Mouse (Mus musculus): ENCODE results near the gene Cacna1f. TPM values are rescaled to one million over a fixed set of nuclear protein-coding genes. Genes with fewer than 3 reads are reported as not detected.

The Cacna1f gene
- total RNA-seq, 1 experiment from 2014 or later: not detected

GRCm38 (mm10) chrX:7632560-7632959 is 25.7 kb downstream of the Cacna1f start:
- DNase-seq: no peak

GRCm38 (mm10) chrX:7635101-7635500 is 28.2 kb downstream of the Cacna1f start:
- DNase-seq: no peak

GRCm38 (mm10) chrX:7638401-7639091 is 31.7 kb downstream of the Cacna1f start, which contains the start of gene Syp:
TSS of gene Syp (plus strand) at chrX:7638471.
- peak; percentile 91 for DNase-seq

- no peak for DNase-seq
Measured at GRCm38 (mm10) chrX:7639536-7640325, 32.8 kb downstream of the Cacna1f start.

- no peak for DNase-seq
Measured at GRCm38 (mm10) chrX:7640785-7641184, 33.9 kb downstream of the Cacna1f start.

- peak; percentile 89 for DNase-seq
Measured at GRCm38 (mm10) chrX:7645349-7645748, 38.5 kb downstream of the Cacna1f start.

- DNase-seq: peak; percentile 87
Measured at GRCm38 (mm10) chrX:7648671-7649304, 41.9 kb downstream of the Cacna1f start.

GRCm38 (mm10) chrX:7657221-7657639 is 50.3 kb downstream of the Cacna1f start, which contains the start of gene Prickle3:
TSS of gene Prickle3 (plus strand) at chrX:7657260.
- peak; percentile 79 for DNase-seq

GRCm38 (mm10) chrX:7658031-7658784 is 51.3 kb downstream of the Cacna1f start:
- DNase-seq: peak; percentile 68

GRCm38 (mm10) chrX:7658785-7659589 is 52.1 kb downstream of the Cacna1f start:
- DNase-seq: peak; percentile 47

GRCm38 (mm10) chrX:7661086-7661485 is 54.2 kb downstream of the Cacna1f start:
- peak; percentile 21 for DNase-seq

- no peak for DNase-seq
Measured at GRCm38 (mm10) chrX:7662936-7663335, 56.1 kb downstream of the Cacna1f start.

GRCm38 (mm10) chrX:7664791-7665190 is 57.9 kb downstream of the Cacna1f start:
- peak; percentile 57 for DNase-seq

- no peak for DNase-seq
Measured at GRCm38 (mm10) chrX:7665739-7666502, 59.0 kb downstream of the Cacna1f start.

- DNase-seq: peak; percentile 76
Measured at GRCm38 (mm10) chrX:7670390-7670881, 63.6 kb downstream of the Cacna1f start.

- peak; percentile 77 for DNase-seq
Measured at GRCm38 (mm10) chrX:7670921-7671623, 64.2 kb downstream of the Cacna1f start, which contains the start of gene Plp2. TSS of gene Plp2 (minus strand) at chrX:7671390.

- no peak for DNase-seq
Measured at GRCm38 (mm10) chrX:7672739-7673138, 65.9 kb downstream of the Cacna1f start.

- peak; percentile 60 for DNase-seq
Measured at GRCm38 (mm10) chrX:7673578-7674281, 66.8 kb downstream of the Cacna1f start.

Data from adrenal gland, postnatal 14 days (tissue).